Mouse (Mus musculus) heart, embryonic 10.5 days (tissue): ENCODE measurements around the gene Pcsk5. TPM values are rescaled to one million over a fixed set of nuclear protein-coding genes. Genes with fewer than 3 reads are reported as not detected.

Experiments used
- DNase-seq: peaks from one replicate; pipeline ENCODE4 v3.0.0-alpha.2; 2017; ENCODE audit warnings: low spot score
- H3K27ac ChIP-seq: fragments of 300-500 bp; sonication (generic); 2 replicates; pipeline ENCODE4 v1.5.1; 2016; ENCODE audit warnings: mild to moderate bottlenecking
- H3K27me3 ChIP-seq: fragments of 300-500 bp; sonication (generic); 2 replicates; pipeline ENCODE4 v1.6.1; 2016; ENCODE audit warnings: mild to moderate bottlenecking; ENCODE audit not compliant: poor library complexity, insufficient read depth, severe bottlenecking
- H3K36me3 ChIP-seq: fragments of 300-500 bp; sonication (generic); 2 replicates; pipeline ENCODE4 v1.6.1; 2016; ENCODE audit warnings: mild to moderate bottlenecking, moderate library complexity
- H3K4me1 ChIP-seq: fragments of 300-500 bp; sonication (generic); 2 replicates; pipeline ENCODE4 v1.6.1; 2016; ENCODE audit warnings: mild to moderate bottlenecking
- H3K4me3 ChIP-seq: fragments of 300-500 bp; sonication (generic); 2 replicates; pipeline ENCODE4 v1.5.1; 2016; ENCODE audit warnings: mild to moderate bottlenecking, moderate library complexity
- H3K9me3 ChIP-seq: fragments of 300-500 bp; sonication (generic); 2 replicates; pipeline ENCODE4 v1.6.1; 2016; ENCODE audit warnings: mild to moderate bottlenecking, moderate library complexity
- WGBS: fragments of 180-500 bp; shearing (Covaris S2); methylation state at CpG from one replicate; pipeline ENCODE4 v1.1.7; 2016; 5-methylcytosine and 5-hydroxymethylcytosine counted together
- polyA plus RNA-seq: library from polyadenylated mRNA; unstranded; fragments of >200 nt; fragmentation: Nextera tagmentation; extraction: Ambion mirVana; gene quantifications from 2 replicates; pipeline ENCODE4 v1.2.1, GENCODE M21; 2016

Pcsk5 gene
- polyA plus RNA-seq, 1 experiment from 2014 or later = 21.5 TPM

GRCm38 (mm10) chr19:17514456-17514855, 323.0 kb downstream of the Pcsk5 start:
- Histone ChIP-seq H3K36me3 (no peaks in the 10 kb centered on the region), H3K27ac (no peak overlapping the region), H3K9me3 (no peaks in the 10 kb centered on the region), H3K4me3 (no peak overlapping the region), H3K27me3 (no peaks in the 10 kb centered on the region), H3K4me1 (no peaks in the 10 kb centered on the region)
- 66% methylated on average over 3 of the region's 3 CpGs for WGBS
- DNase-seq = no peak

GRCm38 (mm10) chr19:17511283-17511682, 326.1 kb downstream of the Pcsk5 start:
- WGBS = 76% methylated on average over 5 of the region's 5 CpGs
- Histone ChIP-seq H3K4me1 (no peaks in the 10 kb centered on the region), H3K36me3 (no peaks in the 10 kb centered on the region), H3K9me3 (no peaks in the 10 kb centered on the region), H3K4me3 (no peak overlapping the region), H3K27ac (no peak overlapping the region), H3K27me3 (no peaks in the 10 kb centered on the region)
- DNase-seq = no peak

- no peak overlapping the region for H3K27ac ChIP-seq
- H3K9me3 ChIP-seq = no peaks in the 10 kb centered on the region
- no peak for DNase-seq
- H3K27me3 ChIP-seq = no peaks in the 10 kb centered on the region
- no peak overlapping the region for H3K4me3 ChIP-seq
- H3K36me3 ChIP-seq = no peaks in the 10 kb centered on the region
- 75% methylated on average over 6 of the region's 6 CpGs for WGBS
- no peaks in the 10 kb centered on the region for H3K4me1 ChIP-seq
These were observed 333.2 kb downstream of the Pcsk5 start for GRCm38 (mm10) chr19:17504212-17504611.

GRCm38 (mm10) chr19:17498586-17499235, 338.7 kb downstream of the Pcsk5 start:
- H3K9me3 ChIP-seq = no peaks in the 10 kb centered on the region
- no peaks in the 10 kb centered on the region for H3K4me1 ChIP-seq
- H3K36me3 ChIP-seq = no peaks in the 10 kb centered on the region
- WGBS = 77% methylated on average over 7 of the region's 7 CpGs
- no peak overlapping the region for H3K4me3 ChIP-seq
- no peak for DNase-seq
- no peaks in the 10 kb centered on the region for H3K27me3 ChIP-seq
- no peak overlapping the region for H3K27ac ChIP-seq

- Histone ChIP-seq H3K4me3 (no peak overlapping the region), H3K4me1 (no peaks in the 10 kb centered on the region), H3K27me3 (no peaks in the 10 kb centered on the region), H3K27ac (no peak overlapping the region), H3K9me3 (no peaks in the 10 kb centered on the region), H3K36me3 (no peaks in the 10 kb centered on the region)
- no peak for DNase-seq
- WGBS = 97% methylated on average over 1 of the region's 1 CpGs
These were observed 341.3 kb downstream of the Pcsk5 start for GRCm38 (mm10) chr19:17496131-17496530.

GRCm38 (mm10) chr19:17491822-17492544, 345.4 kb downstream of the Pcsk5 start:
- no peak for DNase-seq
- H3K36me3 ChIP-seq = no peaks in the 10 kb centered on the region
- no peak overlapping the region for H3K27ac ChIP-seq
- H3K4me1 ChIP-seq = no peaks in the 10 kb centered on the region
- no peaks in the 10 kb centered on the region for H3K27me3 ChIP-seq
- no peaks in the 10 kb centered on the region for H3K9me3 ChIP-seq
- H3K4me3 ChIP-seq = no peak overlapping the region
- WGBS = 81% methylated on average over 9 of the region's 9 CpGs

- 87% methylated on average over 3 of the region's 3 CpGs for WGBS
- Histone ChIP-seq H3K4me1 (no peaks in the 10 kb centered on the region), H3K27ac (no peak overlapping the region), H3K36me3 (no peaks in the 10 kb centered on the region), H3K9me3 (no peaks in the 10 kb centered on the region), H3K27me3 (no peaks in the 10 kb centered on the region), H3K4me3 (no peak overlapping the region)
- no peak for DNase-seq
These were observed 346.1 kb downstream of the Pcsk5 start for GRCm38 (mm10) chr19:17491322-17491721.

GRCm38 (mm10) chr19:17489866-17490141, 347.6 kb downstream of the Pcsk5 start:
- no peak overlapping the region for H3K4me3 ChIP-seq
- no peaks in the 10 kb centered on the region for H3K9me3 ChIP-seq

GRCm38 (mm10) chr19:17489041-17489865, 348.2 kb downstream of the Pcsk5 start:
- 75% methylated on average over 17 of the region's 17 CpGs for WGBS
- DNase-seq = no peak
- no peaks in the 10 kb centered on the region for H3K27me3 ChIP-seq

More at GRCm38 (mm10) chr19:17489866-17490141, 347.6 kb downstream of the Pcsk5 start:
- no peak for DNase-seq
- Histone ChIP-seq H3K4me1 (0 out of 2 replicates have a peak, but pooled peaks cover 2% of the 10 kb centered on the region), H3K27me3 (no peaks in the 10 kb centered on the region), H3K36me3 (no peaks in the 10 kb centered on the region), H3K27ac (no peak overlapping the region)
- WGBS = 69% methylated on average over 3 of the region's 3 CpGs

GRCm38 (mm10) chr19:17482126-17482790, 355.2 kb downstream of the Pcsk5 start:
- Histone ChIP-seq H3K36me3 (no peaks in the 10 kb centered on the region), H3K4me3 (no peak overlapping the region), H3K27ac (no peak overlapping the region), H3K9me3 (no peaks in the 10 kb centered on the region), H3K4me1 (0 out of 2 replicates have a peak, but pooled peaks cover 7% of the 10 kb centered on the region), H3K27me3 (no peaks in the 10 kb centered on the region)
- whole genome bisulfite sequencing = 55% methylated on average over 6 of the region's 6 CpGs
- DNase-seq = no peak

More at GRCm38 (mm10) chr19:17489041-17489865, 348.2 kb downstream of the Pcsk5 start:
- Histone ChIP-seq H3K4me1 (0 out of 2 replicates have a peak, but pooled peaks cover 2% of the 10 kb centered on the region), H3K9me3 (no peaks in the 10 kb centered on the region), H3K36me3 (no peaks in the 10 kb centered on the region), H3K4me3 (no peak overlapping the region), H3K27ac (no peak overlapping the region)

GRCm38 (mm10) chr19:17479471-17479870, 358.0 kb downstream of the Pcsk5 start:
- DNase-seq = no peak
- Histone ChIP-seq H3K36me3 (no peaks in the 10 kb centered on the region), H3K27me3 (no peaks in the 10 kb centered on the region), H3K4me1 (0 out of 2 replicates have a peak, but pooled peaks cover 4% of the 10 kb centered on the region), H3K9me3 (no peaks in the 10 kb centered on the region), H3K27ac (no peak overlapping the region), H3K4me3 (no peak overlapping the region)
- WGBS = 92% methylated on average over 5 of the region's 5 CpGs

GRCm38 (mm10) chr19:17476021-17476420, 361.4 kb downstream of the Pcsk5 start:
- no peaks in the 10 kb centered on the region for H3K27me3 ChIP-seq
- no peaks in the 10 kb centered on the region for H3K36me3 ChIP-seq
- WGBS = 82% methylated on average over 5 of the region's 5 CpGs
- no peak overlapping the region for H3K27ac ChIP-seq
- no peaks in the 10 kb centered on the region for H3K4me1 ChIP-seq
- no peaks in the 10 kb centered on the region for H3K9me3 ChIP-seq
- DNase-seq = no peak
- H3K4me3 ChIP-seq = no peak overlapping the region
